Mouse (Mus musculus) lung, embryonic 16.5 days (tissue): ENCODE results near the gene Ccdc136. TPM values are rescaled to one million over a fixed set of nuclear protein-coding genes. Genes with fewer than 3 reads are reported as not detected.

Experiments
- ATAC-seq: fragments of 200-750 bp; cut with Nextera tagmentation; 2 replicates; pipeline ENCODE4 v1.8.0; 2017; ENCODE audit warnings: low read depth, mild to moderate bottlenecking, moderate library complexity
- H3K27ac ChIP-seq: fragments of 300-500 bp; sonication (generic); 2 replicates; pipeline ENCODE4 v1.5.1; 2014; ENCODE audit warnings: mild to moderate bottlenecking, control low read depth, low read length
- H3K27me3 ChIP-seq: fragments of 300-500 bp; sonication (generic); 2 replicates; pipeline ENCODE4 v1.6.1; 2014; ENCODE audit warnings: low read depth, low read length, mixed read lengths; ENCODE audit not compliant: control insufficient read depth, insufficient read depth
- H3K36me3 ChIP-seq: fragments of 300-500 bp; sonication (generic); 2 replicates; pipeline ENCODE4 v1.6.1; 2014; ENCODE audit warnings: low read length; ENCODE audit not compliant: control insufficient read depth, insufficient read depth
- H3K4me1 ChIP-seq: fragments of 300-500 bp; sonication (generic); replicated peaks from 2 replicates; pipeline ENCODE4 v1.6.1; 2014; ENCODE audit warnings: low read length, mixed read lengths; ENCODE audit not compliant: control insufficient read depth, insufficient read depth
- H3K4me2 ChIP-seq: fragments of 300-500 bp; sonication (generic); 2 replicates; pipeline ENCODE4 v1.6.1; 2014; ENCODE audit warnings: low read depth, low read length, control low read depth
- H3K4me3 ChIP-seq: fragments of 300-500 bp; sonication (generic); 2 replicates; pipeline ENCODE4 v1.5.1; 2014; ENCODE audit warnings: mild to moderate bottlenecking, low read length, control low read depth
- H3K9ac ChIP-seq: fragments of 300-500 bp; sonication (generic); 2 replicates; pipeline ENCODE4 v1.6.1; 2014; ENCODE audit warnings: low read length, control low read depth
- H3K9me3 ChIP-seq: fragments of 300-500 bp; sonication (generic); 2 replicates; pipeline ENCODE4 v1.6.1; 2016; ENCODE audit warnings: low read length; ENCODE audit not compliant: control insufficient read depth
- WGBS: fragments of 180-500 bp; shearing (Covaris S2); extraction: QIAGEN DNeasy Blood & Tissue Kit; methylation state at CpG from one replicate; pipeline ENCODE4 v1.1.7; 2014; 5-methylcytosine and 5-hydroxymethylcytosine counted together
- polyA plus RNA-seq: library from polyadenylated mRNA; unstranded; fragments of >200 nt; fragmentation: Nextera tagmentation; extraction: Ambion mirVana; gene quantifications from 2 replicates; pipeline ENCODE4 v1.2.1, GENCODE M21; 2015

The Ccdc136 gene
- polyA plus RNA-seq, 1 experiment from 2014 or later = 13.8 TPM

GRCm38 (mm10) chr6:29406412-29406811 lies 10.3 kb downstream of the Ccdc136 start:
- no peak overlapping the region for H3K4me2 ChIP-seq
- 76% methylated on average over 6 of the region's 6 CpGs for WGBS
- no peak overlapping the region for H3K9ac ChIP-seq
- H3K9me3 ChIP-seq = no peaks in the 10 kb centered on the region
- no peak overlapping the region for H3K4me3 ChIP-seq
- no peak overlapping the region for H3K27ac ChIP-seq
- no peaks in the 10 kb centered on the region; the same call in 1 of the 2 replicates for H3K4me1 ChIP-seq
- H3K27me3 ChIP-seq = peaks cover 2% of the 10 kb centered on the region; the same call in 1 of the 2 replicates
- no peak for ATAC-seq
- H3K36me3 ChIP-seq = no peaks in the 10 kb centered on the region

GRCm38 (mm10) chr6:29415446-29415845 lies 19.3 kb downstream of the Ccdc136 start:
- no peak overlapping the region for H3K4me2 ChIP-seq
- no peaks in the 10 kb centered on the region for H3K9me3 ChIP-seq
- H3K4me3 ChIP-seq = no peak overlapping the region
- no peak overlapping the region for H3K27ac ChIP-seq
- H3K9ac ChIP-seq = no peak overlapping the region
- WGBS = 74% methylated on average over 9 of the region's 9 CpGs
- no peaks in the 10 kb centered on the region for H3K36me3 ChIP-seq
- no peaks in the 10 kb centered on the region for H3K27me3 ChIP-seq
- no peak for ATAC-seq
- H3K4me1 ChIP-seq = no peaks in the 10 kb centered on the region

GRCm38 (mm10) chr6:29420596-29420995 lies 24.5 kb downstream of the Ccdc136 start:
- Histone ChIP-seq H3K27me3 (no peaks in the 10 kb centered on the region), H3K9me3 (no peaks in the 10 kb centered on the region), H3K27ac (no peak overlapping the region), H3K36me3 (no peaks in the 10 kb centered on the region), H3K4me2 (no peak overlapping the region), H3K4me1 (no peaks in the 10 kb centered on the region), H3K9ac (no peak overlapping the region), H3K4me3 (no peak overlapping the region)
- no peak for ATAC-seq
- WGBS = 88% methylated on average over 2 of the region's 2 CpGs

GRCm38 (mm10) chr6:29425118-29425517 lies 29.0 kb downstream of the Ccdc136 start:
- Histone ChIP-seq H3K4me1 (no peaks in the 10 kb centered on the region), H3K4me3 (no peak overlapping the region), H3K27me3 (no peaks in the 10 kb centered on the region), H3K9ac (no peak overlapping the region), H3K27ac (no peak overlapping the region), H3K4me2 (no peak overlapping the region), H3K36me3 (no peaks in the 10 kb centered on the region), H3K9me3 (no peaks in the 10 kb centered on the region)
- ATAC-seq = no peak
- WGBS = 82% methylated on average over 8 of the region's 8 CpGs

- Histone ChIP-seq H3K4me3 (no peak overlapping the region), H3K27me3 (no peaks in the 10 kb centered on the region), H3K9me3 (no peaks in the 10 kb centered on the region), H3K27ac (no peak overlapping the region), H3K9ac (no peak overlapping the region), H3K4me1 (no peaks in the 10 kb centered on the region), H3K36me3 (no peaks in the 10 kb centered on the region), H3K4me2 (no peak overlapping the region)
- ATAC-seq = no peak
- 72% methylated on average over 6 of the region's 6 CpGs for WGBS
Measured at GRCm38 (mm10) chr6:29426331-29426730, 30.2 kb downstream of the Ccdc136 start.

- Histone ChIP-seq H3K4me1 (peaks cover 9% of the 10 kb centered on the region), H3K27ac (no peak overlapping the region), H3K36me3 (no peaks in the 10 kb centered on the region), H3K27me3 (peaks cover 9% of the 10 kb centered on the region), H3K4me3 (no peak overlapping the region), H3K4me2 (no peak overlapping the region), H3K9me3 (no peaks in the 10 kb centered on the region), H3K9ac (no peak overlapping the region)
- no peak for ATAC-seq
- 58% methylated on average over 4 of the region's 4 CpGs for WGBS
Measured at GRCm38 (mm10) chr6:29428171-29428570, 32.1 kb downstream of the Ccdc136 start.

GRCm38 (mm10) chr6:29430681-29431420 lies 34.7 kb downstream of the Ccdc136 start:
- Histone ChIP-seq H3K9me3 (no peaks in the 10 kb centered on the region), H3K36me3 (no peaks in the 10 kb centered on the region), H3K9ac (no peak overlapping the region), H3K4me1 (peaks cover 15% of the 10 kb centered on the region), H3K27ac (no peak overlapping the region), H3K4me2 (no peak overlapping the region), H3K4me3 (no peak overlapping the region), H3K27me3 (peaks cover 21% of the 10 kb centered on the region)
- ATAC-seq = no peak
- WGBS = 55% methylated on average over 15 of the region's 15 CpGs

- H3K4me2 ChIP-seq = no peak overlapping the region
- H3K36me3 ChIP-seq = no peaks in the 10 kb centered on the region
- no peak overlapping the region for H3K9ac ChIP-seq
- ATAC-seq = no peak
- no peak overlapping the region for H3K27ac ChIP-seq
- peaks cover 21% of the 10 kb centered on the region for H3K4me1 ChIP-seq
- no peak overlapping the region for H3K4me3 ChIP-seq
- H3K9me3 ChIP-seq = no peaks in the 10 kb centered on the region
- 29% methylated on average over 5 of the region's 5 CpGs for WGBS
- peaks cover 21% of the 10 kb centered on the region for H3K27me3 ChIP-seq
Measured at GRCm38 (mm10) chr6:29431473-29431872, 35.4 kb downstream of the Ccdc136 start.

GRCm38 (mm10) chr6:29432156-29432555 lies 36.0 kb downstream of the Ccdc136 start:
- no peak overlapping the region for H3K4me3 ChIP-seq
- H3K9ac ChIP-seq = no peak overlapping the region
- peaks cover 23% of the 10 kb centered on the region for H3K4me1 ChIP-seq
- no peaks in the 10 kb centered on the region for H3K36me3 ChIP-seq
- no peak overlapping the region for H3K27ac ChIP-seq
- H3K27me3 ChIP-seq = peaks cover 21% of the 10 kb centered on the region
- H3K4me2 ChIP-seq = no peak overlapping the region
- H3K9me3 ChIP-seq = no peaks in the 10 kb centered on the region
- WGBS = 21% methylated on average over 3 of the region's 3 CpGs
- no peak for ATAC-seq
